Mouse (Mus musculus) heart, postnatal 10 days (tissue): ENCODE measurements around the gene Tmc2. TPM values are rescaled to one million over a fixed set of nuclear protein-coding genes. Genes with fewer than 3 reads are reported as not detected.
A peak's percentile ranks its signal among the peaks of the same experiment; 100 is the strongest.

Experiments
- DNase-seq, 2 experiments: peaks; one replicate each; pipeline ENCODE4 v3.0.0; 2021
- intact Hi-C: fragments of 180-260 bp; cut with DNase I; formaldehyde crosslinking; loops from one replicate; pipeline ENCODE4 v1.15.1; 2025
- total RNA-seq, 2 experiments: library from RNA; stranded (reverse); gene quantifications; 2 replicates each; pipeline ENCODE4 v1.2.3; 2021

Gene Tmc2
- total RNA-seq, 2 experiments from 2014 or later = not detected

GRCm38 (mm10) chr2:130294218-130294935 is 99.4 kb downstream of the Tmc2 start:
- DNase-seq = no peak
- intact Hi-C loops = no loop called here

DNA sequence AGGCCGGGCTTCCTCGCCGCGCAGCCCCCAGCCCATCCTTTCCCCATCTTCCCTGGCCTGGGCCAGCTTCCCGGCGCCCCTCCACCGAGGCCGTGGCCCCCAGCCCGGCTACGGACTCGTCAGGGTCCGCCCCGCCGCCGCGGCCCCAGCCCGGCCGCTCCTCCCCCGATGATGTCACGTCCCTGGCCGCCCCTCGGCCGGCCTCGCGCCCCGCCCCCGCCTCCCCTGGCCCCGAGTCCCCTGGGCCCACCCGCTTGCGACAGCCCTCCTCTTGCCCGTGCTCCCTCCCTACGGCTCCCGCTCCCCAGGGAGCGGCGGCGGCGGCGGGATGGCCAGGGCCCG is 99.9 kb downstream of the Tmc2 start, which contains the start of gene Ebf4:
Gene Ebf4 (plus strand): TSS at position 234 of the 342 bp plus-strand sequence.
- intact Hi-C loops = no loop called here
- peak; percentile 53 to 57 for DNase-seq

DNA sequence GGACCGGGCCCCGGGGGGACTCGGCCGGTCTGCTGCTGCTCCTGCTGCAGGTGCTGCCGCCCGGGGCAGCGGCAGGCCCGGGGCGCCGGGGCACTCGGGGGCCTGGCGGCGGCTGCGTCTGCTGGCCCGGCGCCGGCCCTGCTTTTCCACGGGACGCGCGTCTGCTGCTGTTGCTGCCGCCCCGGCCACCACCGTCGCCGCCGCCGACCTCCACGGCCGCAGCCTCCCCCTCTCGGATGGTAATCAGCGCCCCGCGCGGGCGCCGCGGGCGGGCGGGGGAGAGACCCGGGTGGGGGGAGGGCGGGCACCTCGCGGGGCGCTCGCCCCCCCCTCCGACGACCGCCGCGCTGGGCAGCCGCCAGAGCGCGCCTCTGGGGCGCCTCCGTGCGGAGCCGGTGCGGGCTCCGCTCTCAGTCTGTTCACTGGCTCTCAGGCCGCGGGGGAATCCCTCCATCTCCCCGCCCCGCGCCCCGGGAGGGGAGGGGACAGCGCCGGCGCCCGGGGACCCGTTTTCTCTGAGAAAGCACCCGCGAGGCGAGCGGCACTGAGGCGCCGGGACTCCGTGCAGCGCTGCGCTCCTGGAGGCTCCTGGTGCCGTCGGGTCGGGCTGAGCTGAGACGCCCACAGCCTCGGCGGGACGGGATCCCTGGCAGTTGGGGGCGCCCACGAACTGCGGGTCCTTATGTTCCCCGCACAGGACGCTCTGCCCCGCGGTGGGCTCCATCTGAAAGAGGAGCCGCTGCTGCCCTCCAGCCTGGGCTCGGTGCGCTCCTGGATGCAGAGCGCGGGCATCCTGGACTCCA is 100.5 kb downstream of the Tmc2 start:
- intact Hi-C loops = no loop called here
- DNase-seq = peak; percentile 46 to 53

- DNase-seq = peak in 1 of 2 experiments; percentile 21
- intact Hi-C loops = no loop called here
Observed at GRCm38 (mm10) chr2:130296134-130296745, 101.2 kb downstream of the Tmc2 start.

DNA sequence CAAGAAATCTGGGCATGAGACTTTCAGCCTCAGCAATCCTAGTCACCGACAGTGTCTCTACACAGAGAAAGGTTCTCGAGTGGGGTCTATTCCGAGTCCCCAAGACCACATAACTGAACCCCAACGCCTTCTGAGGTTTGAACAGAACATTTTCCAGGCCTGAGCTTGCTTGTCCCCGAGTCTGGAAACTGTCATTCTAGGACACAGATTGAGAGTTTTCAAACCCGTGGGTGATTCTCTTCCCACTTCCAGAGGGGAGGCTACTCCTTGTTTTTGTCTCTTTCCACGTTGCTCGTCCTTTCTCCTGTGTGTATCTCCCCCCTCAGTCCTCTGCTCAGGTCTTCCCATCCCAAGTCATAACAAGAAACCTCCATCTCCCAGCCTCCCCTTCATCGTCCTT is 102.6 kb downstream of the Tmc2 start:
- DNase-seq = no peak
- intact Hi-C loops = no loop called here

DNA sequence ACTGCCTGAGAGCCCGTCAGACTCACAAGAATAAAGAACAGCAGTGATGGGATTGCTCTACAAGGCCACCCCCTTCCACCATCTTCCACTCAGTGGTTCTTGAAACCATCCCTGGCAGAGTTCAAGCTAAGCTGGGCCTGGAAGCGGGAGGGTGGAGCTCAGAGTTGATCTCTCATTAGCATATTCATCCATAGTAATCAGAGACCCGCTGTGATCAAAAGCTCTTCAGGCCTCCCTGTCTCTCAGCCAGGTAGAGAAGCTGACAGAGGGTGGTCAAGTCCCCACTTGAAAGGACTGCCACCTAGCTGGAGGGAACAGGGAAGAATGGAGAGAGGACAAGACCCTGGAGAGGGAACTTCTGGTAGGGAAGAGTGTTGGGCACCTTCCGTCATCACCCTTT is 108.0 kb downstream of the Tmc2 start:
- DNase-seq = no peak
- intact Hi-C loops = no loop called here

Other genes starting within 250 kb of the Tmc2 start
- gene Tgm3, start 182.8 kb upstream of the Tmc2 start, total RNA-seq = under 1 TPM; 0.05 TPM
- not detected for gene Tgm6, start 82.8 kb upstream of the Tmc2 start, total RNA-seq
- 100 to 1,000 TPM; 192 to 194 TPM for gene Snrpb, start 15.8 kb upstream of the Tmc2 start, total RNA-seq
- 10 to 100 TPM; 43.5 to 50.4 TPM for gene Nop56, start 79.2 kb downstream of the Tmc2 start, total RNA-seq
- 100 to 1,000 TPM; 586 to 605 TPM for gene Idh3b, start 89.4 kb downstream of the Tmc2 start, total RNA-seq
- 1 to 10 TPM; 1.2 to 1.3 TPM for gene Ebf4, start 100.0 kb downstream of the Tmc2 start, total RNA-seq
- gene Cpxm1, start 202.4 kb downstream of the Tmc2 start, total RNA-seq = 10 to 100 TPM; 16.7 to 17.3 TPM
- not detected for gene Gm28372, start 210.0 kb downstream of the Tmc2 start, total RNA-seq
- gene 1700020A23Rik, start 210.1 kb downstream of the Tmc2 start, total RNA-seq = not detected
- not detected for gene Tmem239, start 211.3 kb downstream of the Tmc2 start, total RNA-seq
- 10 to 100 TPM; 30.9 to 32.6 TPM for gene Vps16, start 229.1 kb downstream of the Tmc2 start, total RNA-seq
- 1 to 10 TPM; 5.0 to 6.2 TPM for gene Pced1a, start 229.5 kb downstream of the Tmc2 start, total RNA-seq